Mouse (Mus musculus) brain, embryonic 14.5 days (tissue): Measurements from ENCODE around the gene Impdh1.
A peak's percentile ranks its signal among the peaks of the same experiment; 100 is the strongest.

ENCODE experiments used
- CTCF ChIP-seq: fragments of 200-500 bp; IDR thresholded peaks from 2 replicates; pipeline ENCODE4 v1.5.1; 2012; ENCODE audit warnings: inconsistent platforms, mild to moderate bottlenecking, moderate library complexity, borderline replicate concordance; ENCODE audit not compliant: insufficient read depth, insufficient read length; ENCODE audit errors: extremely low read depth
- POLR2A ChIP-seq: fragments of 200-500 bp; IDR thresholded peaks from 2 replicates; pipeline ENCODE4 v1.6.1; 2012; ENCODE audit warnings: mild to moderate bottlenecking, inconsistent platforms, borderline replicate concordance; ENCODE audit not compliant: poor library complexity, insufficient read depth, insufficient read length, severe bottlenecking; ENCODE audit errors: extremely low read depth

DNA sequence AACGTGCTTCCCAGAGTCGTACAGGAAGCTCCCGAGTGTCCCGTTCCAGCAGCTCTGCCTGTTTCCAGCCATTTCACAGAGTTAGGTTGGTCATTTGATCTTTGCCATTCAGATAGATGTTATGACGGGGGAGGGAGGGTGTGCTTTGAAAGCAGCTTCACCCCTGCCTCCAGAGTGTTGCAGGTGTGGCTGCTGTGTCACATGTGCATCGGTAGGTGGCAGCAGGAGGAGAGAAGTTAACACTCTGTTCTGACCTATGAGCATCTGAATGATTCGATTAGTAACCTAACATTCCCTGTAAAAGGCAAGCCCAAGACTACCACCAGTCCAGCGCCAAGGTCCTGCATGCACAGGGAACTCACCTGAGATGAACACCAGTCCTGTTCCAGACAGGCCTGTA, 18.1 kb upstream of the Impdh1 start:
- TF ChIP-seq CTCF: peak; percentile 62
- TF ChIP-seq POLR2A: no peak
